Mouse (Mus musculus): ENCODE measurements around the gene Gsta3.

Gsta3 gene

DNA sequence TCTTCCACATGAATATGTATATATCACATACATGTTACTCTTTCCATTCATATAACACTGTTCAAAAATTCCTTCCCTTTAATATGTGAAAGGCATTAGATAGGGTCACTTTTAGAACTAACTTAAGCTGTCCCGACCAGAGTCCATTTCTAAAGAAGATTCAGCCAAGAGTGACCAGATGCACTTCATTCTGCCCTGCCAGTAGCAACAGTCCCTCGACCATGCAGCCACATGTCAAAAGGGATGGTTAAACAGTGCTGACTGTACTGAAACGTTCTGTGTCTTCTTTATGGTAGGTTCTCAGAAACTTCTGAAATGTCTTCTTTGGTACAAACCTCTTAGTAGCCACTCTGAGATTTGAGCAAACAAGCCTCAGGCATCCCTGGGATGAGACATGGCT, 61.3 kb downstream of the Gsta3 start:
- DNase-seq (ENCODE audit: low spot score): no peak

DNA sequence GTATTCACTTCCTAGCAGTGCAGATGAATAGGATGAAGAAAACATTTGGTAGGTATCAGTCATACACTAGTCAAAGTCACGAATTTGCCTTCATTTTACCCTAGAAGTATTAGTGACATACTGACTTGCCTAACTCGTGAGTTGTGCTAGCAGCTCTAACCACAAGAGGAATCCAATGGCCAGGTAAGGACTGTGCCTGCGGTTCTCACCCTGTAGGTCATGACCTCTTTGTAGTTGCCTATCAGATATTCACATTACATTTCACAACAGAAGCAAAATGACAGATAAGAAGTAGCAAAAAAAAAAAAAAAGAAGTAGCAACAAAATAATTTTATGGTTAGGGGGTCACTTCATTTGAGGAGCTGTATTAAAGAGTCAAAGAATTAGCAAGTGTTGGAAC, 63.8 kb downstream of the Gsta3 start:
- no peak for DNase-seq (ENCODE audit: low spot score)

DNA sequence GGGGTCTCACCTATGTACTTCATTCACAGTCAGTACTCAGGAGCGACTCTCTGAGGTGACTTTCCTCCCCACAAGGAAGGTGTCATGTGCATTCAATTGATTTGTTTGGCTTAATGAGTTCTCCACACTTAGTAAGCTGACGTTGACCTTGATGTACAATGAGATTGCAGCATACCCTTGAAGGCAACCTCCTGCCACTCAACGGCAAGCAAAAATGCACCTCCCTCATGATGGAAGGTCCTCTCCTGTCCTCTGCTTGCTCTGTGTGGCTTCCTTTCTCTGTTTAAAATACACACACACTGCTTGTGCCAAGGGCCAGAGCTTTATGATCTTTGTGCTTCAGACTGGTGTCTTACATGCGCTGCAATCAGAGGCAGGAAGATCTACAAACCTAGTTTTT, 64.3 kb downstream of the Gsta3 start:
- DNase-seq (ENCODE audit: low spot score): no peak

DNA sequence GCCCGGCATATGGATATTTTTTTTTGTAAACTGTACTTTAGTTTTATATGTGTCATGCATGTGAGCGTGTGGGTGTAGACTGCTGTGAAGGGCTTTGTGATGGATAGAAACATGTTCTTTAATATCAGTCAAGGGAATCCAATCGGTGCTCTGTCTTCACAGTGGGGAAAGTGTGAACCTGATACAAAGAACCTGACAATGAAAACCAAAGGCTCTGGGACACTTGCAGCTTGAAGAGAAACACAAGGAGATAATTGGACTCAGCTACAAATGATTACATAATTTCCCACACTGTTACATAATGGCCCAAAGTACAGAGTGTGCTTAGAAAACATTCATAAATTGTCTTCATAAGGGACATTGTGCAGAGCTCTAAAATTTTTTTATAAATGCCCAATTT, 65.1 kb downstream of the Gsta3 start:
- DNase-seq (ENCODE audit: low spot score): no peak

DNA sequence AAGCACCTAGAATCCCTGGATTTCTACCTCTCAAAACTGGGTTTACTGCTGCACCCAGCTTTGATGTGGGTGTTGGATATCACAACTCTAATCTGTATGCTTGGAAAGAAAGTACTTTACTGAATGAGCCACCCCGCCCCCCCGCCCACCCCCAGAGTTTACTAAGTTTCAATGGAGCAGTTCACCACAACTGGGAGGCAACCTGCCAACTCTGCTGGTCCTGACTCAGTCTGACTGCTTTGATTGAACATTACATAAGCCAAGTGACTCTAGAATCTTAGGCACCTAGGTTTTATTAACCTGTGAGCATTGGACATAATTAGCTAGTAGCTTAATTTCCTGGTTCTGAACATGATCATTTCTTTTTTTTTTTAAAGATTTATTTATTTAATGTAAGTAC, 73.9 kb downstream of the Gsta3 start:
- no peak for DNase-seq (ENCODE audit: low spot score)
